Mouse (Mus musculus): ENCODE measurements around the gene Abcc8.

DNA sequence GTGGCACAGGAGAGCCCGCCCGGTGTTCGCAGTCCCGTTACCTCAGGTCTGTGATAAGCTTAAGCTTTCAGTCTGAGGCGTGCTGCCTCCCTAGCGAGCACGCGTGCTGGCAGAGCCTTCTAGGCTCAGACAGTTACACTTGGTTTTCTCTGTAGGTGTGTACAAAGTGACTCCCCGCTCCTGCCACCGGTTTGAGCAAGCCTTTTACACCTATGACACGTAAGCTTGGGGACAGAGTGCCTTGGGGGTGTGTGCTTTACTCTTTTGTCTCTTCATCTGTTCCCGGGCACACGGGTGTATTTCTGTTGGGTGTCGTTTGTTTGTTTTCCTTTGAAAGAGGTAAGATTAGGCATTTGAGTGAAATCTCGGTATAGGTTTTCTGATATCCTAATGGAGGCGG lies 118.2 kb downstream of the Abcc8 start:
- TF ChIP-seq GATA1 (IDR thresholded peaks at IDR 0.05; ENCODE audit: borderline replicate concordance, low read length) (no peak), FLI1 (IDR thresholded peaks at IDR 0.05; ENCODE audit: low read length) (no peak)

All from megakaryocyte, embryonic 14.5 days (primary cell).